Mouse (Mus musculus): ENCODE results near the gene Tle2. TPM values are rescaled to one million over a fixed set of nuclear protein-coding genes. Genes with fewer than 3 reads are reported as not detected.
A peak's percentile ranks its signal among the peaks of the same experiment; 100 is the strongest.

Gene Tle2
- total RNA-seq (2021): 10 to 100 TPM; 34.0 to 46.8 TPM
- long read RNA-seq, experiment 1, partial matches to known transcripts: 2 of 28 reads
- long read RNA-seq, experiment 1, other reads (novel, unspliced or antisense): 24 of 28 reads
- long read RNA-seq, experiment 2, partial matches to known transcripts: 4 of 37 reads
- long read RNA-seq, experiment 2, other reads (novel, unspliced or antisense): 29 of 37 reads

GRCm38 (mm10) chr10:81574081-81575056, at the start of gene Tle2:
Gene Tle2 (plus strand): TSS chr10:81574561.
- peak within 1 kb of the TSS; percentile 88 for H3K4me3 ChIP-seq
- TF ChIP-seq CTCF (conservative IDR thresholded peaks at IDR 0.05): 0 out of 2 replicates have a peak, but pooled peaks have one; percentile 13
- DNase-seq (ENCODE audit: low spot score in 2 of 2): no peak
- peak within 1 kb of the TSS; percentile 85 for H3K27ac ChIP-seq

- no peak for TF ChIP-seq CTCF (conservative IDR thresholded peaks at IDR 0.05)
- Histone ChIP-seq H3K4me3 (no peak overlapping the region), H3K27ac (peak overlapping the region; percentile 48)
- DNase-seq (ENCODE audit: low spot score in 2 of 2): no peak
These were observed 49.2 kb upstream of the Tle2 start for GRCm38 (mm10) chr10:81525017-81525694.

GRCm38 (mm10) chr10:81526779-81527178, 47.6 kb upstream of the Tle2 start:
- peak; percentile 42 to 75 for DNase-seq (ENCODE audit: low spot score in 2 of 2)
- Histone ChIP-seq H3K4me3 (no peak overlapping the region), H3K27ac (no peak overlapping the region)
- peak; percentile 98 for TF ChIP-seq CTCF (conservative IDR thresholded peaks at IDR 0.05)

- Histone ChIP-seq H3K27ac (no peak overlapping the region), H3K4me3 (no peak overlapping the region)
- no peak for DNase-seq (ENCODE audit: low spot score in 2 of 2)
- no peak for TF ChIP-seq CTCF (conservative IDR thresholded peaks at IDR 0.05)
These were observed 39.5 kb upstream of the Tle2 start for GRCm38 (mm10) chr10:81534826-81535225.

GRCm38 (mm10) chr10:81536734-81537133, 37.6 kb upstream of the Tle2 start:
- TF ChIP-seq CTCF (conservative IDR thresholded peaks at IDR 0.05): peak; percentile 79
- no peak for DNase-seq (ENCODE audit: low spot score in 2 of 2)
- Histone ChIP-seq H3K27ac (no peak overlapping the region), H3K4me3 (no peak overlapping the region)

GRCm38 (mm10) chr10:81537429-81537828, 36.9 kb upstream of the Tle2 start:
- Histone ChIP-seq H3K4me3 (no peak overlapping the region), H3K27ac (no peak overlapping the region)
- TF ChIP-seq CTCF (conservative IDR thresholded peaks at IDR 0.05): no peak
- DNase-seq (ENCODE audit: low spot score in 2 of 2): no peak

GRCm38 (mm10) chr10:81538321-81539048, 35.9 kb upstream of the Tle2 start:
- H3K27ac ChIP-seq: peak overlapping the region; percentile 19; the same call in 1 of the 2 replicates
- no peak for DNase-seq (ENCODE audit: low spot score in 2 of 2)
- no peak for TF ChIP-seq CTCF (conservative IDR thresholded peaks at IDR 0.05)
- H3K4me3 ChIP-seq: no peak overlapping the region

GRCm38 (mm10) chr10:81541363-81541762, 33.0 kb upstream of the Tle2 start:
- H3K27ac ChIP-seq: peak overlapping the region; percentile 76; the same call in 1 of the 2 replicates
- H3K4me3 ChIP-seq: peak overlapping the region; percentile 17; the same call in 1 of the 2 replicates
- no peak for DNase-seq (ENCODE audit: low spot score in 2 of 2)
- TF ChIP-seq CTCF (conservative IDR thresholded peaks at IDR 0.05): no peak

GRCm38 (mm10) chr10:81541803-81542202, 32.6 kb upstream of the Tle2 start:
- no peak for DNase-seq (ENCODE audit: low spot score in 2 of 2)
- H3K27ac ChIP-seq: peak overlapping the region; percentile 76
- H3K4me3 ChIP-seq: peak overlapping the region; percentile 17; the same call in 1 of the 2 replicates
- TF ChIP-seq CTCF (conservative IDR thresholded peaks at IDR 0.05): no peak

- H3K27ac ChIP-seq: peak overlapping the region; percentile 76; the same call in 1 of the 2 replicates
- H3K4me3 ChIP-seq: peak overlapping the region; percentile 67
- no peak for TF ChIP-seq CTCF (conservative IDR thresholded peaks at IDR 0.05)
- DNase-seq (ENCODE audit: low spot score in 2 of 2): no peak
These were observed 31.5 kb upstream of the Tle2 start for GRCm38 (mm10) chr10:81542727-81543460.

- H3K4me3 ChIP-seq: peak overlapping the region; percentile 67
- no peak for DNase-seq (ENCODE audit: low spot score in 2 of 2)
- H3K27ac ChIP-seq: 0 out of 2 replicates have a peak overlapping the region, but pooled peaks have one; percentile 96
- TF ChIP-seq CTCF (conservative IDR thresholded peaks at IDR 0.05): no peak
These were observed 30.7 kb upstream of the Tle2 start for GRCm38 (mm10) chr10:81543633-81544032.
